In the genomic region with DNA sequence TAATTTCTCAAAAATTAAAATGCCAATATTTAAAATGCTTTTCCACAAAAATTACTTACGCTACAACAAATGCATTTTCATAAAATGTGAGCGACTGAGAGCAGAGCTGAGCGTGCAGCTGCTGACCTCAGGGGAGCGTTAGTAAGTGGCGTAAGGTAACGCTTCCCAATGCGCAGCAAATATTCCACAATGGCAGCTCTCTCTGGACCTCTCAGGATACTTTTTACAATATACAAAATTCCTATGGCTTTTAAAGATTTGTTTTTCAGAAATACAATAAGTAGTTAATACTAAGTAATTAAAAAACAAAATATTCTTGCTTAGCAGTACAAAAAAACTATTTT, we compare ENCODE assay signal across 9 mouse cellular contexts.
DNase-seq lines count a peak whose midpoint lies in the region; ATAC-seq and TF ChIP-seq lines count a peak whose summit lies in the region.
"Had no signal": no experiment of that assay in that cellular context is flagged by ENCODE, and none has a peak within 500 bp of the region (broad histone marks: within the 10 kb centered on the region; RNA-seq: fewer than 3 reads in every experiment).

No protein-coding gene starts in this region.

- peaks cover 15% of the 10 kb centered on the region; the same call in 1 of the 2 replicates for H3K4me1 ChIP-seq in intestine, embryonic 14.5 days (replicated peaks; ENCODE audit: control insufficient read depth, insufficient read depth, low read length)
- H3K4me1 ChIP-seq in intestine, postnatal 0 days (replicated peaks; ENCODE audit: control insufficient read depth, insufficient read depth, low read length), result peaks cover 2% of the 10 kb centered on the region; the same call in 1 of the 2 replicates
- peaks cover 74% of the 10 kb centered on the region for H3K4me1 ChIP-seq in embryonic facial prominence, embryonic 10.5 days
- H3K4me1 ChIP-seq in hindbrain, embryonic 13.5 days (replicated peaks), result peaks cover 52% of the 10 kb centered on the region
- H3K4me1 ChIP-seq in midbrain, postnatal 0 days (ENCODE audit: insufficient read depth, low read length), result no peaks in the 10 kb centered on the region

- H3K36me3 ChIP-seq in intestine, embryonic 14.5 days (ENCODE audit: control insufficient read depth, insufficient read depth, low read length), result no peaks in the 10 kb centered on the region
- no peaks in the 10 kb centered on the region for H3K36me3 ChIP-seq in intestine, postnatal 0 days (ENCODE audit: control insufficient read depth, insufficient read depth)
- H3K36me3 ChIP-seq in embryonic facial prominence, embryonic 10.5 days (replicated peaks), result 0 out of 2 replicates have a peak, but pooled peaks cover 5% of the 10 kb centered on the region
- H3K36me3 ChIP-seq in hindbrain, embryonic 13.5 days, result no peaks in the 10 kb centered on the region
- no peaks in the 10 kb centered on the region for H3K36me3 ChIP-seq in midbrain, postnatal 0 days (ENCODE audit: insufficient read depth, low read length)

- peak overlapping the region; percentile 34; the same call in 1 of the 2 replicates for H3K27ac ChIP-seq in intestine, embryonic 14.5 days (ENCODE audit: low read depth)
- H3K27ac ChIP-seq in intestine, postnatal 0 days (ENCODE audit: low read depth, low read length), result no peak overlapping the region
- H3K27ac ChIP-seq in embryonic facial prominence, embryonic 10.5 days (replicated peaks), result peak overlapping the region; percentile 85
- H3K27ac ChIP-seq in hindbrain, embryonic 13.5 days, result peak overlapping the region; percentile 80
- H3K27ac ChIP-seq in midbrain, postnatal 0 days (ENCODE audit: low read depth, low read length), result peak overlapping the region; percentile 13

- TF ChIP-seq CTCF in intestine, postnatal 0 days (IDR thresholded peaks at IDR 0.05; ENCODE audit: low read depth), result no peak
- no peak for TF ChIP-seq CTCF in midbrain, postnatal 0 days (IDR thresholded peaks at IDR 0.05)

- no peaks in the 10 kb centered on the region for H3K27me3 ChIP-seq in intestine, embryonic 14.5 days (replicated peaks; ENCODE audit: control insufficient read depth, insufficient read depth, low read length)
- no peaks in the 10 kb centered on the region for H3K27me3 ChIP-seq in intestine, postnatal 0 days (replicated peaks; ENCODE audit: control insufficient read depth, insufficient read depth, low read length)
- no peaks in the 10 kb centered on the region for H3K27me3 ChIP-seq in embryonic facial prominence, embryonic 10.5 days (replicated peaks; ENCODE audit: low read depth, poor library complexity, severe bottlenecking)
- H3K27me3 ChIP-seq in hindbrain, embryonic 13.5 days, result no peaks in the 10 kb centered on the region
- H3K27me3 ChIP-seq in midbrain, postnatal 0 days (ENCODE audit: insufficient read depth, low read length), result no peaks in the 10 kb centered on the region

- intact Hi-C loops in gastrocnemius, postnatal 14 days (cut with DNase I; ENCODE audit: low total_unique reads), result no loop called here

- no peak overlapping the region for H3K9ac ChIP-seq in intestine, embryonic 14.5 days (ENCODE audit: low read length)
- H3K9ac ChIP-seq in intestine, postnatal 0 days (ENCODE audit: low read depth, low read length), result no peak overlapping the region
- peak overlapping the region; percentile 75 for H3K9ac ChIP-seq in hindbrain, embryonic 13.5 days
- 0 out of 2 replicates have a peak overlapping the region, but pooled peaks have one; percentile 48 for H3K9ac ChIP-seq in midbrain, postnatal 0 days (replicated peaks; ENCODE audit: low read length, poor library complexity, severe bottlenecking)

- H3K4me2 ChIP-seq in intestine, embryonic 14.5 days (ENCODE audit: low read length), result peak overlapping the region; percentile 24
- H3K4me2 ChIP-seq in intestine, postnatal 0 days (replicated peaks; ENCODE audit: low read depth), result no peak overlapping the region
- H3K4me2 ChIP-seq in hindbrain, embryonic 13.5 days, result peak overlapping the region; percentile 49
- H3K4me2 ChIP-seq in midbrain, postnatal 0 days (ENCODE audit: low read depth, low read length, poor library complexity, severe bottlenecking), result peak overlapping the region; percentile 54

- 69% methylated on average over 7 of the region's 7 CpGs for WGBS in intestine, embryonic 14.5 days
- WGBS in intestine, postnatal 0 days, result 87% methylated on average over 7 of the region's 7 CpGs
- 19% methylated on average over 7 of the region's 7 CpGs for WGBS in embryonic facial prominence, embryonic 10.5 days
- WGBS in hindbrain, embryonic 13.5 days, result 13% methylated on average over 7 of the region's 7 CpGs
- 24% methylated on average over 7 of the region's 7 CpGs for WGBS in midbrain, postnatal 0 days

- ATAC-seq in intestine, embryonic 14.5 days (replicated peaks; ENCODE audit: low FRiP score, low TSS enrichment, low read depth), result no peak
- ATAC-seq in intestine, postnatal 0 days, result no peak
- ATAC-seq in hindbrain, embryonic 13.5 days (ENCODE audit: low FRiP score), result no peak
- ATAC-seq in midbrain, postnatal 0 days (ENCODE audit: low FRiP score), result no peak

- DNase-seq in intestine, embryonic 14.5 days (ENCODE audit: low spot score), result no peak
- no peak for DNase-seq in embryonic facial prominence, embryonic 10.5 days (ENCODE audit: low spot score)
- peak; percentile 16 for DNase-seq in midbrain, postnatal 0 days (ENCODE audit: low spot score)
- DNase-seq in layer of hippocampus, adult 9-10 months (ENCODE audit: low spot score), result no peak
- DNase-seq in adrenal gland, adult 18-20 months (ENCODE audit: low spot score in 2 of 2), result no peak
- no peak for DNase-seq in gastrocnemius, postnatal 14 days
- DNase-seq: adrenal gland, adult 8-10 months had no signal

- H3K9me3 ChIP-seq in intestine, embryonic 14.5 days (ENCODE audit: control insufficient read depth, low read length), result no peaks in the 10 kb centered on the region
- no peaks in the 10 kb centered on the region for H3K9me3 ChIP-seq in intestine, postnatal 0 days (ENCODE audit: control insufficient read depth)
- H3K9me3 ChIP-seq in embryonic facial prominence, embryonic 10.5 days, result no peaks in the 10 kb centered on the region
- no peaks in the 10 kb centered on the region for H3K9me3 ChIP-seq in hindbrain, embryonic 13.5 days
- H3K9me3 ChIP-seq in midbrain, postnatal 0 days (ENCODE audit: low read length), result no peaks in the 10 kb centered on the region

- H3K4me3 ChIP-seq in intestine, embryonic 14.5 days (ENCODE audit: low read depth, low read length), result peak overlapping the region; percentile 20
- H3K4me3 ChIP-seq in intestine, postnatal 0 days (ENCODE audit: low read depth, low read length), result no peak overlapping the region
- peak overlapping the region; percentile 62 for H3K4me3 ChIP-seq in embryonic facial prominence, embryonic 10.5 days
- H3K4me3 ChIP-seq in hindbrain, embryonic 13.5 days, result peak overlapping the region; percentile 45
- H3K4me3 ChIP-seq in midbrain, postnatal 0 days (ENCODE audit: low read depth, low read length), result peak overlapping the region; percentile 36

Comparison
In these comparisons a context has a peak if more than half of its experiments do, and no peak if none do; other contexts are left out.
1. H3K9ac ChIP-seq: peak in hindbrain, embryonic 13.5 days (single experiment) and midbrain, postnatal 0 days (single experiment); none in intestine, embryonic 14.5 days (single experiment) and intestine, postnatal 0 days (single experiment).